Mouse (Mus musculus) hindbrain, embryonic 11.5 days (tissue): ENCODE results near the gene Atp5k. TPM values are rescaled to one million over a fixed set of nuclear protein-coding genes. Genes with fewer than 3 reads are reported as not detected.

Source experiments
- ATAC-seq: fragments of 200-750 bp; cut with Nextera tagmentation; 2 replicates; pipeline ENCODE4 v1.8.0; 2017; ENCODE audit warnings: mild to moderate bottlenecking, moderate TSS enrichment, moderate library complexity; ENCODE audit not compliant: low FRiP score
- DNase-seq: peaks from one replicate; pipeline ENCODE4 v3.0.0-alpha.2; 2015; ENCODE audit warnings: low spot score
- H3K27ac ChIP-seq: fragments of 300-500 bp; sonication (generic); 2 replicates; pipeline ENCODE4 v1.5.1; 2014; ENCODE audit warnings: mild to moderate bottlenecking, low read depth, low read length
- H3K27me3 ChIP-seq: fragments of 300-500 bp; sonication (generic); 2 replicates; pipeline ENCODE4 v1.6.1; 2014; ENCODE audit warnings: mild to moderate bottlenecking, low read length, moderate library complexity, mixed read lengths; ENCODE audit not compliant: control insufficient read depth, insufficient read depth
- H3K36me3 ChIP-seq: fragments of 300-500 bp; sonication (generic); 2 replicates; pipeline ENCODE4 v1.6.1; 2014; ENCODE audit warnings: mild to moderate bottlenecking, low read length, moderate library complexity, mixed read lengths; ENCODE audit not compliant: control insufficient read depth, insufficient read depth
- H3K4me1 ChIP-seq: fragments of 300-500 bp; sonication (generic); replicated peaks from 2 replicates; pipeline ENCODE4 v1.6.1; 2014; ENCODE audit warnings: low read length, mixed read lengths; ENCODE audit not compliant: control insufficient read depth, insufficient read depth
- H3K4me2 ChIP-seq: fragments of 300-500 bp; sonication (generic); replicated peaks from 2 replicates; pipeline ENCODE4 v1.6.1; 2014; ENCODE audit warnings: mild to moderate bottlenecking, low read depth, low read length
- H3K4me3 ChIP-seq: fragments of 300-500 bp; sonication (generic); 2 replicates; pipeline ENCODE4 v1.5.1; 2014; ENCODE audit warnings: low read depth, low read length
- H3K9ac ChIP-seq: fragments of 300-500 bp; sonication (generic); 2 replicates; pipeline ENCODE4 v1.6.1; 2014; ENCODE audit warnings: low read depth, low read length
- H3K9me3 ChIP-seq: fragments of 300-500 bp; sonication (generic); 2 replicates; pipeline ENCODE4 v1.6.1; 2016; ENCODE audit warnings: low read length; ENCODE audit not compliant: control insufficient read depth
- WGBS: fragments of 180-500 bp; shearing (Covaris S2); extraction: QIAGEN DNeasy Blood & Tissue Kit; methylation state at CpG from one replicate; pipeline ENCODE4 v1.1.7; 2014; 5-methylcytosine and 5-hydroxymethylcytosine counted together
- polyA plus RNA-seq: library from polyadenylated mRNA; unstranded; fragments of >200 nt; fragmentation: Nextera tagmentation; extraction: Ambion mirVana; gene quantifications from 2 replicates; pipeline ENCODE4 v1.2.1, GENCODE M21; 2014

Gene Atp5k
- 364 and 390 TPM in 2 replicates for polyA plus RNA-seq

DNA sequence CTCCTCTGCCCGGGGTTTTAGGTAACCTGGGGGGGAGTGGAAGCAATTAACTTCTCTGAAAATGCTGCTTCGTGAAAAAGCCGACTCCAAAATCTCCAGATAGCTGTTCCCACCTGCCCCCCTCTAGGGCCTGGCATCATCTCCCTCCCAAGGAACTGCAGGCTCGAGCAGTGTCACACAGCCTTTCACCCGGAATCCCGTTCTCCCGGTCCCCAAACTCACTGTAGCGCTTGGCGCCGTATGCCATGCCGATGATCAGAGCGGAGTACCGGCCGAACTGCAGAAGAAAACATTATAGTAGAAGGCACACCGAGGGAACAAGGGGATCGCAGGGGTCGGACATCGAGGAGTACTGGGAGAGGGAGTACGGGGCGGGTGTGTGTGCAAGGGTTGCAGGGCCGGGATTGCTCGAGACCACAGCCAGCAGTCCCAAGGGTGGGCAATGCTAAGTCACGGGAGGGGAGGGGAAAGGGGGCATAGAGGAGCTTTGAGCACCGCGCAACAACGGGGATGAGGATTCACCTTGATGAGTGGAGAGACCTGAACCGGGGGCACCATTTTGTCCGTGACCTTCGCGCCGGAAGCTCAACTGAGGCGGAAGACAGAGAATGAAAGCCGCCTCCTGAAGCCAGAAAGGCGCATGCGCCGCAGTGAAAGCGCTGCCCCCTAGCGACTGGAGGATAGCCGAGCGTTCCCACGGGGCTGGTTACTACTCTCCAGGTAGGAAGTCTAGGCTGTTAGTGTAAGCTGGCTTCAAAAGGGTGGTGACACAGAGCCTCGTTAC lies at the start of gene Atp5k:
Gene Atp5k, minus strand, starts transcription at position 645 of the 784 bp plus-strand sequence.
- Histone ChIP-seq H3K9me3 (no peaks in the 10 kb centered on the region), H3K27me3 (no peaks in the 10 kb centered on the region), H3K27ac (no peak within 1 kb of the TSS), H3K9ac (peak within 1 kb of the TSS; percentile 88), H3K4me1 (peaks cover 3% of the 10 kb centered on the region), H3K4me2 (peak within 1 kb of the TSS; percentile 59), H3K36me3 (0 out of 2 replicates have a peak, but pooled peaks cover 2% of the 10 kb centered on the region), H3K4me3 (peak within 1 kb of the TSS; percentile 94)
- ATAC-seq (peak; percentile 83), DNase-seq (peak; percentile 95)
- 1% methylated on average over 42 of the region's 42 CpGs for WGBS

DNA sequence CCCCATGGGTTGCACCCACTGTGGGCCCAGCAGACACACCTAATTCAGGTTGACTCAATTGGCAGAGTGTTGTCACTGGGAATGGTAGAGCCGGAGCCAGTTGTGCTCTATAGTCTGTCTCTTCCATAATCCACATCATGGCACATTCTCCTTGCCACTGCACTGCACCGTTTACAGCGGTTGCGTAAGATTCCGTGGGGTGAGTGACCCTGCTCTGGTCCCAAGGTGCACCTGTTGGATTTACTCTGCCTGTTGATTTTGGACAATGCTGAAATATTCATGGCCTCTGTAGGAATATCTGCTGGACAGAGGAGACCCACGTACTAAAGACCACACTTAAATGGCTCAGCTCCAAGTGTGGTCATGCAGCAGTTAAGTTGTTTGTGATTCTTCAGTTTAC lies 48.8 kb upstream of the Atp5k start:
- no peak for ATAC-seq
- Histone ChIP-seq H3K4me1 (no peaks in the 10 kb centered on the region), H3K4me3 (no peak overlapping the region), H3K4me2 (no peak overlapping the region), H3K9ac (no peak overlapping the region), H3K36me3 (peaks cover 10% of the 10 kb centered on the region; the same call in 1 of the 2 replicates), H3K27ac (no peak overlapping the region), H3K27me3 (no peaks in the 10 kb centered on the region), H3K9me3 (no peaks in the 10 kb centered on the region)
- no peak for DNase-seq
- 92% methylated on average over 6 of the region's 6 CpGs for WGBS

DNA sequence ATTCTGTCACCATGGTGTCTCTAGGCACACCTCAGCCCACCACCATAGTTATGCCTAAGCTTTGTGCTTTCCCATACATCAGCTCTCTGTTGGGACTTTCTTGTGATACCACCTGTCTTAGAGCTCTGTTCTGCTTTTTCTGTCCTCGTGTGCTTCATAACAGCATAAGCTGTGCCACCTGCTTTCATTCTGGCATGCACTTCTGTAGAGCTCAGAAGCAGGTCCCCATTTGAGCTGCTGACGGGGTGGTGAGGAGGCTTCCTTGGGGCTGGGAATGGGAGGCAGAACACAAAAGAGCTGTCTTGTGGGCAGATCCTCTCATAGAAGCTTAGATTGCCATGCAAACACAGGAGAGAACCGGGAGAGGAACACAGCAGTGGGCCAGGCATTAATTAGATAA lies 41.7 kb upstream of the Atp5k start:
- WGBS: 92% methylated on average over 3 of the region's 3 CpGs
- peaks cover 18% of the 10 kb centered on the region for H3K36me3 ChIP-seq

DNA sequence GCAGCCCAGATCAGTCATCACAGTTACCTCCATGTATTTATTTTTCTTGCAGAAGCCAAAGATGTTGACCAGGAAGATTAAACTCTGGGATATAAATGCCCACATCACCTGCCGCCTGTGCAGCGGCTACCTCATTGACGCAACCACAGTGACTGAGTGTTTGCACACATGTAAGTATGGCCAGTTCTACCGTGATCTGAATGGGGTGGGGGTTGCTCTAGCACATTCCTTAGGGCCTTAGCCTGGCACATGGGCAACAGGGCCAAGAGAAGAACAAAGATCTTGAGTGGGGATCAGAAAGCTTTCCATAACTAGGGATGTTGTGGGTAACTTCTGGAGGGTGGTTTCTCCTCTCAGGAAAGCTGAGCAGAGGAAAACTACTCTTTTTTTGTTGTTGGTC lies 39.5 kb upstream of the Atp5k start:
- Histone ChIP-seq H3K4me1 (no peaks in the 10 kb centered on the region), H3K9ac (no peak overlapping the region), H3K9me3 (no peaks in the 10 kb centered on the region), H3K36me3 (peaks cover 18% of the 10 kb centered on the region), H3K4me2 (no peak overlapping the region), H3K4me3 (no peak overlapping the region), H3K27ac (no peak overlapping the region), H3K27me3 (no peaks in the 10 kb centered on the region)
- 96% methylated on average over 4 of the region's 4 CpGs for WGBS
- DNase-seq (no peak), ATAC-seq (no peak)

More for the DNA sequence above, 41.7 kb upstream of the Atp5k start:
- Histone ChIP-seq H3K9me3 (no peaks in the 10 kb centered on the region), H3K4me2 (no peak overlapping the region), H3K27me3 (no peaks in the 10 kb centered on the region), H3K4me1 (no peaks in the 10 kb centered on the region), H3K9ac (no peak overlapping the region), H3K4me3 (no peak overlapping the region), H3K27ac (no peak overlapping the region)
- DNase-seq (no peak), ATAC-seq (no peak)

DNA sequence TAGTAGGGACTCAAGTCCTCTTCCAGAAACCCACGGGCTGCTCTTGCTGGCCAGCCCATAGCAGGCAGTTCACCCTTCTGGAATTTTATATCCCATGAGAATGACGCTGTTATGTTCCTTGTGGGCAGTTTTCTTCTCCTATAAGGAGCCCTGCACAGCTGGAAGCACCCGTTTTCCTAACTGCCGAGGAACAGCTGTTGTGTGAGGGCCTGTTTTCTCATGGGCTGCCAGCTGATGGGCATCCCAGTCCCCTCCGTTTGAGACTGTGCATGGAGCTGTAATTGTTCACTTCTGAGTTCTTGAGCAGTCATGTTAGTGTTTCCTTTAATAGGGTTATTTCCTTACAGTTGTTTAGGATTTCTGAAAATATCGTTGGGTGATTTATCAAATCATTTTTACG lies 35.4 kb upstream of the Atp5k start:
- H3K4me1 ChIP-seq: no peaks in the 10 kb centered on the region
- no peaks in the 10 kb centered on the region for H3K27me3 ChIP-seq
- ATAC-seq (no peak), DNase-seq (no peak)
- no peak overlapping the region for H3K27ac ChIP-seq
- H3K9me3 ChIP-seq: no peaks in the 10 kb centered on the region
- no peak overlapping the region for H3K9ac ChIP-seq
- H3K36me3 ChIP-seq: peaks cover 6% of the 10 kb centered on the region; the same call in 1 of the 2 replicates
- no peak overlapping the region for H3K4me3 ChIP-seq
- 82% methylated on average over 7 of the region's 7 CpGs for WGBS
- H3K4me2 ChIP-seq: no peak overlapping the region

DNA sequence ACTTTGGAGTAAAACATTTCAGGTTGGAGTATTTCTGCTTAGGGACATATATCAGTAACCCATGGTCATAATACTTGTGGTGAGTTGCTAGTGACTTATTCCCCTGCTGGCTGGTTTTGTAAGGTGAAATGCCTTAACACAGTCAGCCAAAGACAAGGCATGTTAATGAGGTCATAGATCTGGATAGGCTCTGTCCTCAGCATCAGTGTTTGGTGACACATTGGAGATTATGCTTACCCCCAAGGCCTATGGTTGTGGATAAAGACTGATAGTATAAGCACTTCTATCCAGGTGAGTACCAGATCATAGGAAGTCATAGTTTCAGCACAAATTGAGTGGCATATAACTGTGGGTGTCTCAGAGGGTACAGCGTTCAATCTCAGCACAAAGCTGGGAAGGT lies 32.4 kb upstream of the Atp5k start:
- WGBS: 100% methylated on average over 1 of the region's 1 CpGs

DNA sequence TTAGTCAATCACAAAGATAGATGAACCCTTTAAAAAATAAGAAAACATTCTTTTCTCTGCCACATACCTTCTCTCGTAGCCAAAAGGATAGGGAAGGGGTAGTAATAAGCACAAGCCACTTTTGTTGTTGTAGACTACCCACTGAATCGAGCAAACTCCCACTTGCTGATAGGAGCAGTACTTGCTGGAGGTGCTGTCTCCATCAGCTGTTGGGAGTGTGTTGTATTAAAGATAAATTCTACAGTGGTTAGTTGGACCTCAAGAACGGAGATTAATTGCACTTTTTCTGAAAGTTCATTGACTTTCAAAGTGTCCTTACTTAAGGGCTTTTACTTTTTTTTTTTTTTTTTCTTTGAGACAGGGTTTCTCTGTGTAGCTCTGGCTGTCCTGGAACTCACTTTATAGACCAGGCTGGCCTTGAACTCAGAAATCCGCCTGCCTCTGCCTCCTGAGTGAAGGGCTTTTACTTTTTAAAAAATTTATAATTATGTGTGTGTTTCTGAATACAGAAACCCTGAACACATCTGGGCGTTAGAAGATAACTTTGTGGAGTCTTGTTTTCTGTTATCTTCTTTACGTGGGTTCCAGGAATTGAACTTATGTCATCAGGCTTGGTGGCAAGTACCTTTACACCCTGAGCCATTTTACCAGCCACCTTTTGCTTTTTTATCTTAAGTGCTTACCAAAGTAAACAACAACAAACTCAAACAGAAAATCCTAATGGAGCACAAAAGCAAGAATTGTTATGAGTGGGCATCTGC lies 31.1 kb upstream of the Atp5k start:
- H3K9ac ChIP-seq: no peak overlapping the region
- no peaks in the 10 kb centered on the region for H3K36me3 ChIP-seq
- peaks cover 11% of the 10 kb centered on the region for H3K4me1 ChIP-seq
- 88% methylated on average over 6 of the region's 6 CpGs for WGBS
- no peak overlapping the region for H3K27ac ChIP-seq
- no peaks in the 10 kb centered on the region for H3K27me3 ChIP-seq
- H3K9me3 ChIP-seq: no peaks in the 10 kb centered on the region
- no peak overlapping the region for H3K4me3 ChIP-seq
- DNase-seq: no peak
- H3K4me2 ChIP-seq: no peak overlapping the region
- ATAC-seq: no peak

More for the DNA sequence above, 32.4 kb upstream of the Atp5k start:
- Histone ChIP-seq H3K9me3 (no peaks in the 10 kb centered on the region), H3K4me3 (no peak overlapping the region), H3K27me3 (no peaks in the 10 kb centered on the region), H3K4me1 (peaks cover 11% of the 10 kb centered on the region), H3K36me3 (no peaks in the 10 kb centered on the region), H3K9ac (no peak overlapping the region), H3K4me2 (no peak overlapping the region), H3K27ac (no peak overlapping the region)
- no peak for DNase-seq
- no peak for ATAC-seq

DNA sequence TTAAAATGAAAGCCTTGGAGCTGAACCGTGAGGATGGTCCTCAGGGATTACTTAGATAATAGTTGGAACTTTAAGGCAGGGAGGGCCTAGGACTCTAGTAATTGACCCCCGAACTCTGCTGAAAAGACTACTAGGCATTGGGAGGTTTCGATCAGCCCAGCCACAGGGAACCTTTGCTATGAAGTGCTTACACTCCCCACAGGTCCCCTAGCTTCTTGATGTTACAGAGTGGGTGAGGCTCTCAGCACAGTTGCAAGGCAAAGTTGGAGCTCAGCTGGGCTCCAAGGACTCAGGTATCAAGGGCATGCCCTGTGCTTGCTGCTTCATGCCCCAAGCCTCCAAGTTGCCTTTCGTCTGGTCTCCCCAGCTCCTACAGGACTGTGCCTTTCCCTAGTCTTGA lies 28.2 kb upstream of the Atp5k start:
- WGBS: 52% methylated on average over 4 of the region's 4 CpGs
- Histone ChIP-seq H3K4me2 (peak overlapping the region; percentile 95), H3K4me3 (peak overlapping the region; percentile 96), H3K27me3 (no peaks in the 10 kb centered on the region), H3K4me1 (peaks cover 11% of the 10 kb centered on the region), H3K36me3 (no peaks in the 10 kb centered on the region), H3K9me3 (no peaks in the 10 kb centered on the region), H3K9ac (peak overlapping the region; percentile 99), H3K27ac (no peak overlapping the region)
- ATAC-seq (no peak), DNase-seq (peak; percentile 15)
